Mouse (Mus musculus) G1E (cell line): ENCODE results near the gene Psg29. TPM values are rescaled to one million over a fixed set of nuclear protein-coding genes. Genes with fewer than 3 reads are reported as not detected.

Source experiments
- ATAC-seq: 2 replicates; pipeline ENCODE4 v1.8.0; 2016; ENCODE audit warnings: mild to moderate bottlenecking; ENCODE audit not compliant: insufficient number of reproducible peaks, poor library complexity, low FRiP score, severe bottlenecking; ENCODE audit errors: extremely low read depth
- DNase-seq: peaks from one replicate; pipeline ENCODE4 v3.0.0; 2012; ENCODE audit warnings: low spot score
- H3K27me3 ChIP-seq: 2 replicates; pipeline ENCODE4 v1.6.1; 2012; ENCODE audit warnings: mild to moderate bottlenecking, low read length, inconsistent platforms; ENCODE audit not compliant: insufficient read depth
- H3K36me3 ChIP-seq: replicated peaks from 2 replicates; pipeline ENCODE3; 2012; ENCODE audit warnings: mild to moderate bottlenecking, inconsistent platforms
- H3K4me1 ChIP-seq: 2 replicates; pipeline ENCODE4 v1.6.1; 2012; ENCODE audit warnings: low read depth, low read length, inconsistent platforms, mixed read lengths; ENCODE audit not compliant: insufficient read depth
- H3K4me3 ChIP-seq: 2 replicates; pipeline ENCODE4 v1.5.1; 2012; ENCODE audit warnings: low read depth, mild to moderate bottlenecking, inconsistent platforms, low read length, moderate library complexity, mixed read lengths
- H3K9me3 ChIP-seq: replicated peaks from 2 replicates; pipeline ENCODE4 v1.6.1; 2012; ENCODE audit warnings: inconsistent platforms
- CTCF ChIP-seq: IDR thresholded peaks from 2 replicates; pipeline ENCODE4 v1.5.1; 2012; ENCODE audit warnings: low read depth, low read length, inconsistent platforms, mixed read lengths
- GATA1 ChIP-seq: IDR thresholded peaks from 2 replicates; pipeline ENCODE4 v1.6.1; 2012; ENCODE audit warnings: borderline replicate concordance, low read length, inconsistent platforms, mixed read lengths
- GATA2 ChIP-seq: IDR thresholded peaks from 2 replicates; pipeline ENCODE4 v1.6.1; 2012; ENCODE audit warnings: low read depth, low read length, inconsistent platforms, borderline replicate concordance
- POLR2AphosphoS5 ChIP-seq: IDR thresholded peaks from 2 replicates; pipeline ENCODE4 v1.6.1; 2012; ENCODE audit warnings: low read depth, low read length, inconsistent platforms; ENCODE audit not compliant: insufficient replicate concordance
- TAL1 ChIP-seq: conservative IDR thresholded peaks from 2 replicates; pipeline ENCODE4 v1.6.1; 2012; ENCODE audit warnings: low read depth, low read length, inconsistent platforms, mixed read lengths
- polyA plus RNA-seq: library from polyadenylated mRNA; stranded (reverse); fragments of >175 nt; gene quantifications from 2 replicates; pipeline ENCODE4 v1.2.3, GENCODE M21; 2012
- total RNA-seq, 2 experiments: library from RNA; stranded (forward) in 1 of 2; stranded (reverse) in 1 of 2; fragments of 200-1000 nt in 1 of 2; fragments of >200 nt in 1 of 2; fragmentation: Nextera tagmentation in 1 of 2; gene quantifications; 2 replicates each; pipeline ENCODE4 v1.2.3; 2014 to 2017

Psg29 gene
- total RNA-seq (2014; fragmentation: Nextera tagmentation) = not detected in 2 replicates
- total RNA-seq (2017) = 0.06 and 0.11 TPM in 2 replicates
- not detected in 2 replicates for polyA plus RNA-seq

DNA sequence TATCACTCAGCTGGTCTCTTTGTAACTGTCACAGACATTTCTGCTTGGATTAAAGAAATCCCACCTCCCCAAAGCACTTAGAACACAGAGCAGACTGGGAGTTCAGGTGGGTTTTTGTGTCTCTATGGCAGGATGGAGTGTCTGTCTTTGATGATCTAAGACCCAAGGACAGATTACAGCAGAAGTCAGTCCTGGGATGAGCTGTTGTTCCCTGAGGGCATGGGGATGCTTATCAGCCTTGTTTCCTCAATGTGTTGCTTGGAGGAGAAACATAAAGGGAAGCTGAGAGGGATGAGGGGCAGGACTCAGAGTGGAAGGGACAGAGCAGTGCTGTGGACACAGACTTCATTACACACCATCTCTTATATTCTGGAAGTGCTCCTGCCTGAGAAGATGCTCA, at the start of gene Psg29:
Gene Psg29, plus strand, starts transcription at position 301 of the 400 bp plus-strand sequence.
- TF ChIP-seq CTCF (no peak), GATA2 (no peak), GATA1 (no peak), TAL1 (no peak), POLR2AphosphoS5 (no peak)
- no peaks in the 10 kb centered on the region for H3K36me3 ChIP-seq
- H3K27me3 ChIP-seq = no peaks in the 10 kb centered on the region
- ATAC-seq (no peak), DNase-seq (no peak)
- H3K9me3 ChIP-seq = no peaks in the 10 kb centered on the region
- no peaks in the 10 kb centered on the region for H3K4me1 ChIP-seq
- H3K4me3 ChIP-seq = no peak within 1 kb of the TSS

DNA sequence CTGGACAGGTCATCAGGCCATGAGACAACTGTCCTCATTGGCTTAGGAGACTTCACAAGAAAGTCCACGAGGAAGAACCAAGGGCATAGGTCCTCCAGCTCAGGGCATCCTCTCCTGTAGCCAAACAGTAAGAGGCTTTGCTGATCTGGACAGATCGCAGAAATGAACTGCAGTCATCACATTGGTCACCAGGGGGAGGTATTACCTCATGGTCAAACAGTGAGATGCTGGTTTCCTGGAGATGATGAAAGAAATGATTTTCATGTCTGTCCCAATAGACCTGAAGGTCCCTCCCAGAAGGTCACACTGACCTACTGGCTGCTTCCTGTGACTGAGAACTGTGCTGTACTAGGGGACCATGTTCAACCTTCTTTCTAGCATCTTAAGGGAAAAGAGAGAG, 47.6 kb upstream of the Psg29 start:
- H3K27me3 ChIP-seq = no peaks in the 10 kb centered on the region; the same call in 1 of the 2 replicates
- ATAC-seq = peak; percentile 63
- H3K36me3 ChIP-seq = no peaks in the 10 kb centered on the region
- DNase-seq = no peak
- no peaks in the 10 kb centered on the region for H3K9me3 ChIP-seq
- TF ChIP-seq CTCF = peak; percentile 71
- TF ChIP-seq TAL1 = no peak
- no peak overlapping the region for H3K4me3 ChIP-seq
- H3K4me1 ChIP-seq = peaks cover 37% of the 10 kb centered on the region

DNA sequence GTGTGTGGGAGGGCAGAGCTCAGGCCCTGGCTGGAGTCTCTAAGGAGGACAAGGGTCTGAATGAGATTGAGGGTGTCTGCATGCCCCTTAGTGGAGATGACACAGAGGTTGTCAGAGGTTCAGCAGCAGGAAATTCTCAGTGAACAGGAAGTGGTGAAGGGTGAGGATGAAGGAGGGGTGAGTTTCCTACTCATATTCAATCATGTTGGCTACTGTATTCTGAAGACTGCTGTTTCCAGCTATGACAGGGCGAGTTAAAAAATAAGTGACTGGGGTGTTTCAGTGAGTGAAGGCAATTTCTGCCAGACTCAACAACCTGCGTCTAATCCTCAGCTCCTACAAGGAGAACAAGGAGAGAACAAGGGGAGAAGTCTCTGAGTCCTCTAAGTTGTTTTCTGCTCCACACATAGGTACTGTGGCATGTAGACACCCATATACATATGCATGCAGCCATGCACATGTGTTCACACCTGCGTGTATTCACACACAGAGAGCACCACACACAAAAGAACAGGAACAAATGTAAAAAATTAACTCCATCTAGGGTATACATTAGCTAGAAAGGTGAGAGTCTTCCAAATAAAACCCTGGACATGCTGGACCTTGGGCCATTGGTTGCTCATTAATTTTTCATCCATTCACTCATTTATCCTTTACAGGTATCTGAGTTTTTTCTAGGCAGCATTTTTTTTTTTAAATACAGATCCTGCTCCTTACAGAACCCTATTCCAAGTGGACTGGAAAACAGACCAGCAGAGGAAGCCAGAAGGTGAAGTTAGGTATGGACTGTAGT, 46.2 kb upstream of the Psg29 start:
- ATAC-seq (0 out of 2 replicates have a peak, but pooled peaks have one; percentile 22), DNase-seq (no peak)
- Histone ChIP-seq H3K4me3 (no peak overlapping the region), H3K36me3 (no peaks in the 10 kb centered on the region), H3K27me3 (no peaks in the 10 kb centered on the region; the same call in 1 of the 2 replicates), H3K9me3 (no peaks in the 10 kb centered on the region), H3K4me1 (peaks cover 24% of the 10 kb centered on the region)
- no peak for TF ChIP-seq GATA2
- TF ChIP-seq CTCF = no peak
- TF ChIP-seq GATA1 = no peak
- TF ChIP-seq POLR2AphosphoS5 = no peak
- TF ChIP-seq TAL1 = no peak

DNA sequence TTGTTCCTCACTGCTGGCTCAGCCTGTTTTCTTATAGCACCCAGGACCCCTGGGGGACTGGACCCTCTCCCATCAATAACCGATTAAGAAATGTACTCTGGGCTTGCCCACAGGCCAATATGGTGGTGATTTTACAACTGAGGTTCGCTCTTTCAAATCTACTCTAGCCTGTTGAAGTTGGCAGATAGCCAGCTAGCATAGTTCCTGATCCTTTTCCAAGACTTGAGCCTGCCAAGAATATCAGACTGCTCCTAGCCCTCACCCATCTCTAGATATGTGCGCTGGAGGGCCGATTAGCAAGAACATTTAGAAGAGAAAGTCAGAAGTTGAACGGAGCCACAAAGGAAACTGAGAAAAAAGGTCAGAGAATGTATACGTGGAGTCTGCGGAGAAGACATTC, 44.3 kb upstream of the Psg29 start:
- H3K4me3 ChIP-seq = no peak overlapping the region
- ATAC-seq = no peak
- no peaks in the 10 kb centered on the region for H3K36me3 ChIP-seq
- H3K4me1 ChIP-seq = peaks cover 14% of the 10 kb centered on the region; the same call in 1 of the 2 replicates
- no peaks in the 10 kb centered on the region for H3K9me3 ChIP-seq
- no peaks in the 10 kb centered on the region; the same call in 1 of the 2 replicates for H3K27me3 ChIP-seq
- no peak for DNase-seq
- TF ChIP-seq POLR2AphosphoS5 (no peak), CTCF (no peak), GATA2 (no peak), TAL1 (no peak), GATA1 (no peak)

DNA sequence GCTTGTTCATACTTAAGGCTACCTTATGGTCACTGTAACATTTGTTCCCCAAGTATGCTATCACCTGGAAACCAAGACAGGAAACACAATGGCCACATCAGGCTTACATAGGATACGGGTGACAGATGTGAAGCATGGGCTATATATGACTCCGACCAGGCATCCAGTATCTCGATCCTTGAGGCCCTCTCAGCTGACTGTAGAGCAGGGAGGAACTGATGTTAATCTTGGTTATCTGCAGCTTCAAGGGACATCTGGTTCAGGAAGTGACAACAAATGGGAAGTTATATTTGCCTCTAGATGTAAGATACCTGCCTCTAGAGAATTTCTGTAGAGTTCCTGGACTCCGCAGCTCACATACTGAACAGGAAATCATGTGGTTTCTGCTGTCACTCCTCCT, 31.4 kb upstream of the Psg29 start:
- peaks cover 10% of the 10 kb centered on the region for H3K4me1 ChIP-seq
- H3K9me3 ChIP-seq = no peaks in the 10 kb centered on the region
- H3K4me3 ChIP-seq = no peak overlapping the region
- TF ChIP-seq POLR2AphosphoS5 (no peak), TAL1 (no peak), GATA1 (no peak), CTCF (no peak), GATA2 (no peak)
- no peaks in the 10 kb centered on the region for H3K36me3 ChIP-seq
- ATAC-seq (peak; percentile 91), DNase-seq (no peak)
- peaks cover 4% of the 10 kb centered on the region; the same call in 1 of the 2 replicates for H3K27me3 ChIP-seq

DNA sequence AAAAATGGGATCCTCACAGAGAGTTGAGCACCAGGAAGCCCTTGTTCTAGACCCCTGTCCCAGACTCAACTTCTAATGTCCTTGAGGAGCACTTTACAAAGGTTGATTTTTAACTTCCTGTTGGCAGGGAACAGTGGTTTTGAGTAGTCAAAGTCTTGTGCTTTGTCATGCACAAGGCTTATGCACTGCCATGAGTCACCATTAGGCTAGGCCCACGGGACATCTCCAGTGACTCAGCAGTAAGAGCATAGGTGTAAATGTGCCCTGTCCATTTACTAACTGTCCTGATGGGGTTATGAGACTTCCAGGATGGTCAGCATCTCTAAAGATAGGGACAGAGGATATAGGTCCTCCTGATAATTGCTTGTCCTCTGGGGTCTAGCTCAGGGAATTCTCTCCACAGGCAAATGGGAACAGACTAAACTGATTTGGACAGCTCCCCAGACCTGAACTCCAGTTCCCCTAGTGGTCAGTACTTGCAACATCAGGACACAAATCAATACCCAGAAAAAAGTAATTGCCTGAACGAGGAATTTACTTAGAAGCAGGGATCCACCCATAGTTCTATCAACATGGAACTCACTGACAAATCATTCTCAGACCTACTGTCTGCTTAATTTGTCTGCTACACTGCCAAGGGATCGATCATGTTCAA, 2.4 kb downstream of the Psg29 start:
- Histone ChIP-seq H3K4me1 (no peaks in the 10 kb centered on the region), H3K4me3 (no peak overlapping the region), H3K27me3 (no peaks in the 10 kb centered on the region), H3K36me3 (no peaks in the 10 kb centered on the region), H3K9me3 (no peaks in the 10 kb centered on the region)
- TF ChIP-seq POLR2AphosphoS5 (no peak), CTCF (peak; percentile 38; the same call in 1 of the 2 replicates), GATA1 (no peak), TAL1 (no peak), GATA2 (no peak)
- peak; percentile 68 for ATAC-seq
- no peak for DNase-seq

Other genes with a start within 250 kb of the Psg29 start
- gene Pnmal1, start 243.8 kb upstream of the Psg29 start, total RNA-seq (2014; fragmentation: Nextera tagmentation) = not detected in 2 replicates
- 0.05 TPM in 1 of 2 replicates, not detected in the other for gene Pnmal1, start 243.8 kb upstream of the Psg29 start, total RNA-seq (2017)
- 0.01 TPM in 1 of 2 replicates, not detected in the other for gene Pnmal1, start 243.8 kb upstream of the Psg29 start, polyA plus RNA-seq
- not detected in 2 replicates for gene Gm42372, start 220.4 kb upstream of the Psg29 start, total RNA-seq (2014; fragmentation: Nextera tagmentation)
- gene Gm42372, start 220.4 kb upstream of the Psg29 start, total RNA-seq (2017) = 0.06 and 0.22 TPM in 2 replicates
- not detected in 2 replicates for gene Gm42372, start 220.4 kb upstream of the Psg29 start, polyA plus RNA-seq
- gene Ccdc8, start 210.8 kb upstream of the Psg29 start, total RNA-seq (2014; fragmentation: Nextera tagmentation) = 7.1 and 8.2 TPM in 2 replicates
- gene Ccdc8, start 210.8 kb upstream of the Psg29 start, total RNA-seq (2017) = 3.3 and 4.1 TPM in 2 replicates
- gene Ccdc8, start 210.8 kb upstream of the Psg29 start, polyA plus RNA-seq = 17.6 and 18.6 TPM in 2 replicates
- gene Ppp5c, start 175.6 kb upstream of the Psg29 start, total RNA-seq (2014; fragmentation: Nextera tagmentation) = 102 and 112 TPM in 2 replicates
- gene Ppp5c, start 175.6 kb upstream of the Psg29 start, total RNA-seq (2017) = 44.9 and 50.2 TPM in 2 replicates
- gene Ppp5c, start 175.6 kb upstream of the Psg29 start, polyA plus RNA-seq = 92.9 and 94.1 TPM in 2 replicates
- 240 and 246 TPM in 2 replicates for gene Hif3a, start 141.1 kb upstream of the Psg29 start, total RNA-seq (2014; fragmentation: Nextera tagmentation)
- 18.0 and 19.6 TPM in 2 replicates for gene Hif3a, start 141.1 kb upstream of the Psg29 start, total RNA-seq (2017)
- 162 and 183 TPM in 2 replicates for gene Hif3a, start 141.1 kb upstream of the Psg29 start, polyA plus RNA-seq
- 0.87 and 1.9 TPM in 2 replicates for gene Psg16, start 129.4 kb upstream of the Psg29 start, total RNA-seq (2014; fragmentation: Nextera tagmentation)
- gene Psg16, start 129.4 kb upstream of the Psg29 start, total RNA-seq (2017) = 0.29 and 0.71 TPM in 2 replicates
- gene Psg16, start 129.4 kb upstream of the Psg29 start, polyA plus RNA-seq = 0.02 and 0.08 TPM in 2 replicates
- gene Ceacam3, start 53.2 kb upstream of the Psg29 start, total RNA-seq (2014; fragmentation: Nextera tagmentation) = not detected in 2 replicates
- gene Ceacam3, start 53.2 kb upstream of the Psg29 start, total RNA-seq (2017) = 0.29 and 0.44 TPM in 2 replicates
- gene Ceacam3, start 53.2 kb upstream of the Psg29 start, polyA plus RNA-seq = 0.02 TPM in 1 of 2 replicates, not detected in the other